Mouse (Mus musculus): Measurements from ENCODE around the gene Map3k13. TPM values are rescaled to one million over a fixed set of nuclear protein-coding genes. Genes with fewer than 3 reads are reported as not detected.

The Map3k13 gene
- total RNA-seq, 2 experiments from 2014 or later: 11.3 to 12.2 TPM

GRCm38 (mm10) chr16:21836311-21837072 is 42.3 kb downstream of the Map3k13 start:
- peak in 1 of 2 experiments; percentile 44 for DNase-seq (ENCODE audit: extremely low spot score in 1 of 2, low spot score in 2 of 2)
- intact Hi-C loops (cut with DNase I): loop anchor here (5.0 kb wide), 2 partner anchors 171 to 186 kb away; partner anchors contain the start of gene Senp2

- DNase-seq (ENCODE audit: extremely low spot score in 1 of 2, low spot score in 2 of 2): no peak
- intact Hi-C loops (cut with DNase I): loop anchor here (5.0 kb wide), 2 partner anchors 170 to 185 kb away; partner anchors contain the start of gene Senp2
Observed at GRCm38 (mm10) chr16:21837694-21838093, 43.5 kb downstream of the Map3k13 start.

- peak; percentile 71 to 84 for DNase-seq (ENCODE audit: extremely low spot score in 1 of 2, low spot score in 2 of 2)
- intact Hi-C loops (cut with DNase I): loop anchor here (5.0 kb wide), 1 partner anchor 101 kb away; the partner anchor contains the start of gene Tmem41a
Observed at GRCm38 (mm10) chr16:21845800-21846671, 51.9 kb downstream of the Map3k13 start.

GRCm38 (mm10) chr16:21848444-21848843 is 54.3 kb downstream of the Map3k13 start:
- DNase-seq (ENCODE audit: extremely low spot score in 1 of 2, low spot score in 2 of 2): no peak
- intact Hi-C loops (cut with DNase I): loop anchor here (5.0 kb wide), 1 partner anchor 99 kb away; the partner anchor contains the start of gene Tmem41a

- intact Hi-C loops (cut with DNase I): loop anchor here (5.0 kb wide), 1 partner anchor 98 kb away; the partner anchor contains the start of gene Tmem41a
- no peak for DNase-seq (ENCODE audit: extremely low spot score in 1 of 2, low spot score in 2 of 2)
Observed at GRCm38 (mm10) chr16:21848847-21849246, 54.7 kb downstream of the Map3k13 start.

- intact Hi-C loops (cut with DNase I): no loop called here
- DNase-seq (ENCODE audit: extremely low spot score in 1 of 2, low spot score in 2 of 2): no peak
Observed at GRCm38 (mm10) chr16:21852374-21852773, 58.2 kb downstream of the Map3k13 start.

GRCm38 (mm10) chr16:21853446-21853941 is 59.3 kb downstream of the Map3k13 start:
- DNase-seq (ENCODE audit: extremely low spot score in 1 of 2, low spot score in 2 of 2): no peak
- intact Hi-C loops (cut with DNase I): no loop called here

GRCm38 (mm10) chr16:21854589-21855284 is 60.6 kb downstream of the Map3k13 start:
- intact Hi-C loops (cut with DNase I): no loop called here
- no peak for DNase-seq (ENCODE audit: extremely low spot score in 1 of 2, low spot score in 2 of 2)

- no peak for DNase-seq (ENCODE audit: extremely low spot score in 1 of 2, low spot score in 2 of 2)
Observed at GRCm38 (mm10) chr16:21856134-21856533, 62.0 kb downstream of the Map3k13 start.

GRCm38 (mm10) chr16:21857126-21857644 is 63.0 kb downstream of the Map3k13 start:
- DNase-seq (ENCODE audit: extremely low spot score in 1 of 2, low spot score in 2 of 2): no peak
- intact Hi-C loops (cut with DNase I): no loop called here

More at GRCm38 (mm10) chr16:21856134-21856533, 62.0 kb downstream of the Map3k13 start:
- intact Hi-C loops (cut with DNase I): no loop called here

GRCm38 (mm10) chr16:21858163-21858562 is 64.0 kb downstream of the Map3k13 start:
- intact Hi-C loops (cut with DNase I): no loop called here

GRCm38 (mm10) chr16:21858882-21859281 is 64.7 kb downstream of the Map3k13 start:
- DNase-seq (ENCODE audit: extremely low spot score in 1 of 2, low spot score in 2 of 2): no peak
- intact Hi-C loops (cut with DNase I): no loop called here

More at GRCm38 (mm10) chr16:21858163-21858562, 64.0 kb downstream of the Map3k13 start:
- no peak for DNase-seq (ENCODE audit: extremely low spot score in 1 of 2, low spot score in 2 of 2)

GRCm38 (mm10) chr16:21862448-21862847 is 68.3 kb downstream of the Map3k13 start:
- intact Hi-C loops (cut with DNase I): no loop called here
- DNase-seq (ENCODE audit: extremely low spot score in 1 of 2, low spot score in 2 of 2): no peak

- DNase-seq (ENCODE audit: extremely low spot score in 1 of 2, low spot score in 2 of 2): no peak
- intact Hi-C loops (cut with DNase I): no loop called here
Observed at GRCm38 (mm10) chr16:21865250-21865982, 71.3 kb downstream of the Map3k13 start.

GRCm38 (mm10) chr16:21865983-21866575 is 71.9 kb downstream of the Map3k13 start:
- no peak for DNase-seq (ENCODE audit: extremely low spot score in 1 of 2, low spot score in 2 of 2)
- intact Hi-C loops (cut with DNase I): no loop called here

- no peak for DNase-seq (ENCODE audit: extremely low spot score in 1 of 2, low spot score in 2 of 2)
- intact Hi-C loops (cut with DNase I): no loop called here
Observed at GRCm38 (mm10) chr16:21867727-21868126, 73.6 kb downstream of the Map3k13 start.

GRCm38 (mm10) chr16:21868651-21869050 is 74.5 kb downstream of the Map3k13 start:
- intact Hi-C loops (cut with DNase I): no loop called here
- DNase-seq (ENCODE audit: extremely low spot score in 1 of 2, low spot score in 2 of 2): no peak
